Mouse (Mus musculus): ENCODE data around the gene Fam110a.

GRCm38 (mm10) chr2:151975295-151975694, 4.7 kb downstream of the Fam110a start:
- TF ChIP-seq CTCF (IDR thresholded peaks at IDR 0.05; ENCODE audit: extremely low read depth, insufficient read depth, insufficient read length, insufficient replicate concordance), result no peak
- TF ChIP-seq POLR2A (IDR thresholded peaks at IDR 0.05; ENCODE audit: low read depth, low read length), result no peak
